Mouse (Mus musculus): ENCODE measurements at regions not wholly inside any gene's neighbourhood (a gene's known extent, or its start where the extent isn't known, plus 50 kb on each side); places are given as distances from the start of the nearest gene placed in this dataset.

DNA sequence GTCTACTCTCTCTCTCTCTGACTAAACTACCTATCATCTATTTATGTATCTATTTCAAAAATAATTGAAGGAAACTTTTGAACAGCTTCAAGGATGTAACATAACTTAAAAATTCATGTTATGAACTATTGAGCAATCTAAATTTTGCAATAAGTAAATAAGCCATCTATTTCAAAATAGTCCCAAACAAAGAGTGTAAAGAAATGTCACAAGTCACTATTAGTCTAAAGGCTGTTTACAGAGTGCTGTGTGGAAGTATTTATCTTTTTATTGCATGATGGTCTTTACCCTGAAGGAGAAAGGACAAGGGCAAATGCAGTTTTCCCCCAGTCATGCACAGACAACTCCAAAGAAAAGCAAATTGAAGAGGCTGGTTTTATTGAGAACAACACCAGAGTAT is 496.0 kb downstream of the Olfm4 start:
- no peak for DNase-seq (ENCODE audit: low read depth, low spot score)

- DNase-seq (ENCODE audit: low read depth, low spot score), result no peak
Observed at GRCm38 (mm10) chr14:80482771-80483170, 498.9 kb downstream of the Olfm4 start.

- DNase-seq (ENCODE audit: low read depth, low spot score), result no peak
Observed at GRCm38 (mm10) chr14:80484256-80484655, 500.4 kb downstream of the Olfm4 start.

- DNase-seq (ENCODE audit: low read depth, low spot score), result no peak
Observed at GRCm38 (mm10) chr14:80485149-80485548, 501.3 kb downstream of the Olfm4 start.

GRCm38 (mm10) chr14:80486605-80487004 is 502.7 kb downstream of the Olfm4 start:
- no peak for DNase-seq (ENCODE audit: low read depth, low spot score)

- DNase-seq (ENCODE audit: low read depth, low spot score), result no peak
Observed at GRCm38 (mm10) chr14:80492043-80492900, 508.4 kb downstream of the Olfm4 start.

DNA sequence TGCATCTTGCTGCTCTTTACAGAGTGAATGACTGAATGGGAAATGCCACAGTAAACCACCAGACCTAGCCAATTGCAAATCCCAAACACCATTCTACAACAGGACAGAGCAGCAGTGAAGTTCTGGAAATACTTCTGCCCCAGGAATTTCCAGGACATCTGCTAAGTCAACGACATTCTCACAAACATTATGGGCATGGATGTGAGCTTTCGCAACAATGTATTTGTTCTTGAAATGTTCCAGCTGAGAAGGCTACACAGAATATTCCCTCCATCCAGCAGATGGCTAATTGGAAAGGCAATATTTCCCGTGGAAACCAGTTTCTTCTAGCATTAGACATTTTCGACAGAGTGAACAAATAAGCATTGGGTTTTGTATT is 509.0 kb downstream of the Olfm4 start:
- DNase-seq (ENCODE audit: low read depth, low spot score), result no peak

DNA sequence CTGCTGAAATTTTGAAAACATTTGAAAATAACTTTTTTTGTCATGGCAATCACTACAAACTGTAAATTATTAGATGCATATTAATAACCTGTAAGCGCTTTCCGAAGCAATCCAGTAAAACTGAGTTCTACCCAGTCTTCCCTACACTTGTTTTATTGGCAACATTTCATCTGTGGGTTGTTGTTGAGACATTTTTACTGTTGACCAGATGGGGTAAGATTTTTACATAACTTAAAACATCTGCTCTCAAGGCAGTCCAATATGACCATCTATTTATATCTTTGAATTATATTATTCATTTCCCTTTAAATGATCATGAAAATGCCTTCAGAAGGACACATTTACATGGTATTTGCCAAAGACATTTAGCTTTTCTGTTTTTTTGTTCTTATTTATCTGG is 520.5 kb downstream of the Olfm4 start:
- no peak for DNase-seq (ENCODE audit: low read depth, low spot score)

- no peak for DNase-seq (ENCODE audit: low read depth, low spot score)
Observed at GRCm38 (mm10) chr14:80516626-80517025, 532.7 kb downstream of the Olfm4 start.

DNA sequence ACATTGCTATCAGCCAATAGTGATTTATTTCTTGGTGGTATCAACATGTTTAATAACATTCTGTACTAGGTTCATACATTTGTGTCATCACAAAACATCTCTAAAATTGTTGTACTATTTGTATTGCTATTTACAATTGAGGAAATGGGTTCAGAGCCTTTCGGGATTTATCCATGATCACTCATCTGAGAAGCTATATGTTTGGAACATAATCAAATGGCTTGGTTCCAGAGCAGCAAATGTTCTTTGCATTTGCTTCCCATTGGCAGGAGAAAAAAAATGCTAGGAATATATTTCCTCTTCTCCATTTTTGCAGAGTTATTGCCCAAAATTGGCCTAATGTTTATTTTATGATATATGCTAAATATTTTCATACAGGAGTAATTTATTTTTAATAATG is 537.3 kb downstream of the Olfm4 start:
- DNase-seq (ENCODE audit: low read depth, low spot score), result no peak

DNA sequence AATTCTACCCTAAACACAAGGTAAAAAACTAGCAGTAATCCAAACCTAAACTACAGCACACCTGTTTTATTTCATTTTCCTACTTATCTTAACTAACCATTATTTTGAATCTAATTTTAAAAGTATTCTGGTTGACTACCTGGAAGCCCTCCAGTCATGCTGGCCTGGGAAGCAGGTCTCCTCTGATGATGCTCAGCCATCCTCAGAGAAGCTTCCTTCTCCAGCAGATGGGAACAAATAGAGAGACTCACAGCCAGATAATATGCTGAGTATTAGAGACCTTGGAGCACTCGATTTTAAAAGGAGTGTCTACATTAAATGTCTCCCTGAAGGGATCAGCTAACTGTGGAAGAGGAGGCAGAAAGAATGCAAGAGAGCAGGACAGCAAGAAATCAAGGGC is 537.8 kb downstream of the Olfm4 start:
- DNase-seq (ENCODE audit: low read depth, low spot score), result no peak

DNA sequence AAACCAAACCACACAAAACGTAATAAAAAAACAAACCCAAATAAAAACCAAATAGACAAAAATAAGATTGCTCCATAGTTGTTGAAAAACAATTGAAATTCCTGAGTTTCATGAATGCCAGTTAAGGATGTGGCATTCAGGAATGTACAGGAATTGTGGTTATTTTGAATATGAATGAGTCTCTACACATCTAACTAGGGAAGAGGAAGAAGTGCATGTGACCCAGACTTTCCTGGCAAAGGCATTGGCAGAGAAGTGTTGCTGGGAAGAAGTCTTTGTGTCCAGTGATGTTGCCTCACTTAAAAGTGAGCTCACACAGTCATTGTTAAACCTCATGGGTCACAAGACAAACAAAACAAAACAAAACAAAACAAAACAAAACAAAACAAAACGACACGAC is 538.7 kb downstream of the Olfm4 start:
- DNase-seq (ENCODE audit: low read depth, low spot score), result no peak

DNA sequence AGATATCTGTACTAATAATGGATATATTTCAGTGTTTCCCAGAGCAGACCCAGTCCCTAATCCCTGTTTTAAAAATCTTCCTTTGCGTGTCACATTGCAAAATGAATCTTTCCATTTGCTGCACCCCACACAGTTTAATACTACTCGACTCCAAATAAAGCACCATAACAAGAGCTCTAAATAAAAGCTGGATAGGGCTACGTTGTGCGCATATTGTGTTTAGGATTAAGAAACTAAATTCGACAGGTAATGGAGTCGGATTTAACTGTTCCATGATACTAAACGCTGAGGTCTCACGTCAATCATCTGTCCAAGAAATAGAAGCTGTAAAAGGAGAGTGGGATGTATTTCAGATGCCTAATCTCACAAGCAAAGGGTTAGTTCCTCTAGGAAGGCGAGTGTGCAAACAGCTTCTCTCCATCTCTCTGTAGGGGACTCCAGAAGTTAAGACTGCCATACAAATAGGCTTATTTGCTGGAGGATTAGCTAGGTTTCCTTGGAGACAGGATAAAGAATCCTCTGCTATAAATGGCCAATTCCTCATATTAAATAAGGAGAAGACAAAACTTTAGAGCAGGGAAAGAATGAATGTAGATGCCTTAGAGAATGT is 544.6 kb downstream of the Olfm4 start:
- no peak for DNase-seq (ENCODE audit: low read depth, low spot score)

GRCm38 (mm10) chr14:80536044-80536745 is 552.3 kb downstream of the Olfm4 start:
- no peak for DNase-seq (ENCODE audit: low read depth, low spot score)

DNA sequence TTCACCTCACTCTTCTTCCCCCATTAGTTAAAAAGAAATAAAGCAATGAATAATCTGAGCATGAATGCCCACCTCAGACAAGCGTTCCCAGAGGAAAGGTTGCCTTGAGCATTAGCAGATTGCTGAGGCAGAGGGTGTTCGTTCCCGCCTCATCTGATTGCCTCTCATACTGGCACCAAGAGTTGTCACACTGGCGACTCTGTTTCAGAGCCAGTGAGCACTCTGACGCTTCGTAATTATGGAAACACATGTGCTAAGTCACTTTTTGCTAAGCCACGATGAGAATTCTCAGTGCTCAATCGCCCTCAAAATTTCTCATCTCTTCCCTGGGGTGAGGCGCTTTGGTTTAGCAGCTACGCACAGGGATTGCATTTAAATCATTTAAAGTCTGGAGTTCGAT is 576.1 kb downstream of the Olfm4 start:
- DNase-seq (ENCODE audit: low read depth, low spot score), result no peak
